Mouse (Mus musculus) layer of hippocampus, adult 8-10 months (tissue): ENCODE data around the gene Ptpdc1. TPM values are rescaled to one million over a fixed set of nuclear protein-coding genes. Genes with fewer than 3 reads are reported as not detected.

Experiments
- DNase-seq, 2 experiments: peaks; one replicate each; pipeline ENCODE4 v3.0.0; 2022; ENCODE audit warnings: low spot score in 2 of 2
- total RNA-seq, 4 experiments: library from RNA; stranded (reverse); gene quantifications; 2 replicates each; pipeline ENCODE4 v1.2.4; 2022

Ptpdc1 gene
- total RNA-seq, result 10 to 100 TPM; 33.7 to 36.7 (median 35.4) TPM

- peak; percentile 94 to 98 for DNase-seq
Measured at GRCm38 (mm10) chr13:48625433-48626184, at the start of gene Ptpdc1. Gene Ptpdc1 (minus strand): TSS chr13:48625664.

GRCm38 (mm10) chr13:48674609-48675008 lies 49.1 kb upstream of the Ptpdc1 start:
- no peak for DNase-seq

GRCm38 (mm10) chr13:48672312-48672840 lies 46.9 kb upstream of the Ptpdc1 start:
- no peak for DNase-seq

- DNase-seq, result no peak
Measured at GRCm38 (mm10) chr13:48668976-48669534, 43.6 kb upstream of the Ptpdc1 start.

GRCm38 (mm10) chr13:48668091-48668975 lies 42.9 kb upstream of the Ptpdc1 start:
- no peak for DNase-seq

- DNase-seq, result no peak
Measured at GRCm38 (mm10) chr13:48667461-48667860, 42.0 kb upstream of the Ptpdc1 start.

GRCm38 (mm10) chr13:48665656-48666597 lies 40.5 kb upstream of the Ptpdc1 start:
- DNase-seq, result no peak

- DNase-seq, result no peak
Measured at GRCm38 (mm10) chr13:48664916-48665655, 39.6 kb upstream of the Ptpdc1 start.

GRCm38 (mm10) chr13:48663988-48664339 lies 38.5 kb upstream of the Ptpdc1 start:
- no peak for DNase-seq

- no peak for DNase-seq
Measured at GRCm38 (mm10) chr13:48663211-48663987, 37.9 kb upstream of the Ptpdc1 start.

GRCm38 (mm10) chr13:48662431-48663143 lies 37.1 kb upstream of the Ptpdc1 start, which contains the start of gene Barx1:
Gene Barx1 (plus strand): TSS chr13:48662998.
- DNase-seq, result no peak

- DNase-seq, result no peak
Measured at GRCm38 (mm10) chr13:48661561-48661960, 36.1 kb upstream of the Ptpdc1 start.

GRCm38 (mm10) chr13:48660741-48661140 lies 35.3 kb upstream of the Ptpdc1 start:
- DNase-seq, result no peak

- DNase-seq, result no peak
Measured at GRCm38 (mm10) chr13:48660221-48660734, 34.8 kb upstream of the Ptpdc1 start.

GRCm38 (mm10) chr13:48659254-48660220 lies 34.1 kb upstream of the Ptpdc1 start:
- DNase-seq, result no peak

- DNase-seq, result no peak
Measured at GRCm38 (mm10) chr13:48658588-48659253, 33.3 kb upstream of the Ptpdc1 start.

- DNase-seq, result no peak
Measured at GRCm38 (mm10) chr13:48657791-48658190, 32.3 kb upstream of the Ptpdc1 start.
